Mouse (Mus musculus): ENCODE data around the gene Zfp423.

The Zfp423 gene

DNA sequence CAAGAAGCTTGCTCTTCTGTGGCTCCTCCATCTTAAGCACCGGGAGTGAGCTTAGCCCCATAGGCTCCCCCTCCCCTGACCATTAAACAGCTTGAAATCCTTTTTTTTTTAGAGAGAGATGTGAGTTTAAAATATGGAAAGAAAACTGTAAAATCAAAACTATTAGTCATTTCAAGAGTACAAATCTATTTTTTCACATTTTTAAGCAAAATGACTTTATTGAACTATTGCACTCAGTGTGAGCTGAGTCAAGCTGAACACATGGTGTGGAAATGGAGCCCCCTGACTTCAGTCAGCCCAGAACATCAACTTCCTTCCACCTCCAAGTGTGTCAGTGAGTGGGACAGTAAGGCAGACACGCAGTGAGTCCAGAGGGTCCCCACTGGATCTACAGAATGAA is 339.9 kb downstream of the Zfp423 start:
- no peak for DNase-seq (ENCODE audit: low read depth, low spot score)

DNA sequence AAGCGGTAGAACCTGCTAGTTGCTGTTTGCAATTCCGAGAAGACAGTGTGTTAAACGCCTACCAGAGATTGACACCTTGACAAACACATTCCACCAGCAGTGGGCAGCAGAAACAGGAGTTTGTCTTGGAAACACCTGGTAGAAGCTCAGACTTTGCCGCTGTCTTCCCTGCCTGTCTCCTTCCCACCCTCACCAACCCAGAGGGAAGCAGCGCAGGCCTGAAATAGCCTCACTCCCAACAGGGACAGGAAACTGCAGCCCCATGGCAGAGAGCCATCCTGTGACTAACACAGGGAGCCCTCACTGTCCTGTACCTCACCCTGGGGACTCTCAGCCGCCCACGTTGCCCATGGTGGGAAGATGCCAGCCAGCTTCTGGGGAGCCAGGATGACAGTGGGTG is 340.3 kb downstream of the Zfp423 start:
- peak; percentile 87 for DNase-seq (ENCODE audit: low read depth, low spot score)

DNA sequence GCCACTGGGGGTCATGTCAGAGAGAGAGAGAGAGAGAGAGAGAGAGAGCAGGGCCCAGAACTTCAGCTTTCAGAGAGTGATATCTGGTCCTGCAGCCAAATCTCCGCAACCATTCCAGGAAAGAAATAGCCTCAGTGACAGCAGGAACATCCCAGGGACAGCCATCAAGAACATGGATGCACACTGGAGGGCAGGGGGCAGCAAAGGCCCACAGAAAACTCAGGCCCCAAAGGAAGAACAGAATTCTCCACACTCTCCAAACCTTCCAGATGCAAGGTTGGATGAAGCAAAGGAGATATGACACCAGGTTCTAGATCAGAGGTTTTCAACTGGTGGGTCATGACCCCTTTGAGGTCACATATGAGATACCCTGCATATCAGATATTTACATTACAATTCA is 345.7 kb downstream of the Zfp423 start:
- no peak for DNase-seq (ENCODE audit: low read depth, low spot score)

All from 3T3-L1 (cell line).